Mouse (Mus musculus): ENCODE data around the gene Gm7257. TPM values are rescaled to one million over a fixed set of nuclear protein-coding genes. Genes with fewer than 3 reads are reported as not detected.

Gm7257 gene
- total RNA-seq (2015) (not detected in 2 replicates), total RNA-seq (2017) (not detected in 2 replicates)

DNA sequence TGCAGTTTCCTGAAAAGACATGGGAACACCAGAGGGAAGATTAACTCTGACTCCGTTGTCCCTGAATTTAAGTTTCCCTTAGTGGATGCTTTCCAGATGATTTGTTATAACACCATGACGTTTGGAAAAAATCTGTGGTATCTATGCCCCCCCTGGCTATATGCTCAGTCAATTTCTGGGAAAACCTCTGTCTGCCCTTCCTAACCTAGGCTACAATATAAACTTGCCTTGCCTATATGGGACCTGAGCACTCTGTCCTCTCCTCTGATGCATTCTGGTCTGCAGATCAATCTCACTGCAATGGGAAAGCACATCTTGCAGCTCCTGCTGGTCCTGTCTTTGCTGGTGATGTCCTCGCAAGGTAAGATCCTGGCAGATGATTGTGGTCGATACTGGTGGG lies at the start of gene Gm7257:
TSS of gene Gm7257 (plus strand) at position 301 of the 400 bp plus-strand sequence.
- ATAC-seq (ENCODE audit: poor library complexity, severe bottlenecking) = no peak

GRCm38 (mm10) chr9:36402991-36403390 lies 28.7 kb upstream of the Gm7257 start:
- no peak for ATAC-seq (ENCODE audit: poor library complexity, severe bottlenecking)

DNA sequence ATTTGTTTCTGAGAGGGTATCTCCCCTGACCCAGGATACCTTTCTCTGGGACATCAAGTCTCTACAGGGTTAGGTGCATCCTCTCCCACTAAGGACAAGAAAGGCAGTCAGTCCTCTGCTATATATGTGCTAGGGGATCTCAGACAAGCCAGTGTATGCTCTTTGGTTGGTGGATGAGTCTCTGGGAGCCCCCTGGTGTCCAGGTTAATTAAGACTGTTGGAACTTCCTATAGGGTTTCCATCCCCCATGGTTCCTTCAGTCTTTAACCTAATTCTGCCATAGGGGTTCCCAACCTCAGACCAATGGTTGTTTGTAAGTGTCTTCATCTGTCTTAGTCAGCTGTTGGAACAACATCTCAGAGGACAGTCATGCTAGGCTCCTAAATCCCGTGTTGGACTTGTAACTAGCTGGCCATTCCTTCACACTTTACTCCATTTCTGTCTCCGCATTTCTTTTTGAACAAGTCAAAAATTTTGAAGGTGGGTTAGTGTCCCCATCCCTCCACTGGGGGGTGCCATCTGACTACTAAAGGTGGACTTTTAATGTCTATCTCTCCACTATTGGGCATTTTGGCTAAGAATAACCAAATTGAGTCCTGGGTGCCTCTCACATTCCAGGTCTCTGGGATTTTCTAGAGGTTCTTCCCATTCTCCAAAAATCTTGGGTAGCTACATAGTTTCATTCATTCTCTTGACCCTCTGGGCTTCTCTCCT lies 3.5 kb downstream of the Gm7257 start:
- no peak for ATAC-seq (ENCODE audit: poor library complexity, severe bottlenecking)

- no peak for ATAC-seq (ENCODE audit: poor library complexity, severe bottlenecking)
Measured at GRCm38 (mm10) chr9:36475338-36475737, 43.7 kb downstream of the Gm7257 start, which contains the start of gene Gm9513. TSS of gene Gm9513 (plus strand) at chr9:36475638.

Other genes with a start within 250 kb of the Gm7257 start
- not detected in 2 replicates for gene Gm9513, start 43.8 kb downstream of the Gm7257 start, total RNA-seq (2015)
- gene Gm9513, start 43.8 kb downstream of the Gm7257 start, total RNA-seq (2017) = not detected in 2 replicates
- not detected in 2 replicates for gene Gm5615, start 110.1 kb downstream of the Gm7257 start, total RNA-seq (2015)
- gene Gm5615, start 110.1 kb downstream of the Gm7257 start, total RNA-seq (2017) = not detected in 2 replicates
- gene Gm17689, start 150.8 kb downstream of the Gm7257 start, total RNA-seq (2015) = not detected in 2 replicates
- not detected in 2 replicates for gene Gm17689, start 150.8 kb downstream of the Gm7257 start, total RNA-seq (2017)
- gene A630095E13Rik, start 211.5 kb downstream of the Gm7257 start, total RNA-seq (2015) = not detected in 2 replicates
- gene A630095E13Rik, start 211.5 kb downstream of the Gm7257 start, total RNA-seq (2017) = not detected in 2 replicates